Mouse (Mus musculus) cerebellum, postnatal 10 days (tissue): ENCODE measurements around the gene Nav2.

Experiments
- DNase-seq, 2 experiments: peaks; one replicate each; pipeline ENCODE4 v3.0.0; 2021; ENCODE audit warnings: mixed read lengths in 2 of 2

Nav2 gene

DNA sequence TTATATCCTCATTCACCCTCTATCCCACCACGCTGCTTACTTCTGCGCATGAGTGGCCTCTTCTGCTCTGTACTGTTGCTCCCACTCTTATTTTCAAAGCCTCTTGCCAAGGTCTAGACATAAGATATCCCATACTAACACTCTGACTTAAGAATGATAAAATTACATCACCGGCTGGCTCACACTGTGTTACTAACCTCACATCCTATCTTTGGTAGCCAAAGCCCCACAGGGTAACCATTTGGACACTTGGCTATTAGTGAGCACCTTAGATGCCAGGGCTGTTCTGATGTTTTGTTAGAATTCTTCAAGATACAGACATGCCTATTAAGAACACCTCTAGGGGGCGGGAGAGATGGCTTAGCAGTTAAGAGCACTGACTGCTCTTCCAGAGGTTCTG lies 502.4 kb downstream of the Nav2 start:
- DNase-seq: peak; percentile 50 to 54

GRCm38 (mm10) chr7:49411803-49412202 lies 503.3 kb downstream of the Nav2 start:
- DNase-seq: no peak

DNA sequence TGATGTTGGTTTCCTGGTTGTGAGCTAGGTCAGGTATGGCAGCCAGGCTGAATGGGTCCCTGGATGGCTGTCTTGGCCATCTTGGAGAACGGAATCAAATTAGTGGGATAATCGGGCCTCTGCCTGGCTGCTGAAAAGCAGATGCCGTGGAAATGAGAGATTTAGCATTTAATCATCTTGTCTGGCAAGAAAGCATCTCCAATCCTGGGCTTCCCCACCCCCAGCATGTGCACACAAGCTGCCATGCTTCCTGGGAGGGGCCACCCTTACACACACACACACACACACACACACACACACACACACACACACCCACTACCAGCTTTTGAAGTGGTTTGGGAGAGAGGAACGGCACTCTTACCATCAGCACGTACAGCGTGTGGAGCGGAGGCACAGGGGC lies 506.6 kb downstream of the Nav2 start:
- peak; percentile 54 to 64 for DNase-seq

DNA sequence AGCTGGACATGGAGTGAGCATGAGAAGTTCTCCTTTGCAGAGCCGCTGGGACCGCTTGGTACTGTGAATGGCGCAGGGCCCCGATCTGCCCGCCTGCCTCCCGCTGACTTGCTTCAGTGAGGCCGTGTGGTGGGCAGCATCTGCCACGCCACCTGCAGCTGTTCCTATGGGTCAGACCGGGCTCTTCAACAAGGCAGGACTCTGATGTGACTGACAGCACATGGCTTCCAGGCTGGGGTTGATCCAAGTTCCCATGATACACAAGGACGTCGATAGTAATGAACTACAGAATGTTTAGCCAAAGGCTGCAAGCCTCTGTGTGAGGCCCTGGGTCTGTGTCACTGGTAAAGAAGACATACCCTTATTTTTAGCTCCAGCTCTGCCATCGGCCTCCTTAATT lies 507.2 kb downstream of the Nav2 start:
- DNase-seq: peak; percentile 74 to 84

DNA sequence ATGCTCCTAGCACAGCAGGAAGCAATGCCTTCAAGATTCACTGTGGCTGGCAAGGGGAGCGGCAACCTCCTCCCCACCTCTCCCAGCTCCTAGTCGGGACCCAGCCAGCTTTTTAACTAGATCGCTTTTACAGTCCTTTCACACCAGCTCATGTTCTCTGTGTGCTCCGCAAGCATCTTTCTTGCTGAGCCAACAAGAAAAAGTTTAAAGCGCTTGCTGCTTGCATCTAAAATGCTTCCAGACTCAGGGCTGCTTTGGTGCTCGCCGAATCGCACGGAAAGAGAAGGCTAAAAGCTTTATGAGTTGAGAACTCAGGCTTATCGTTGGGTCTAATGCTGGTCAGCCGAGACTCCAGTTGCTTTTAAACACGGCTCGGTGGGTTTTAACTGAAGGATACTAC lies 510.3 kb downstream of the Nav2 start:
- DNase-seq: no peak

GRCm38 (mm10) chr7:49420139-49420802 lies 511.8 kb downstream of the Nav2 start:
- no peak for DNase-seq

DNA sequence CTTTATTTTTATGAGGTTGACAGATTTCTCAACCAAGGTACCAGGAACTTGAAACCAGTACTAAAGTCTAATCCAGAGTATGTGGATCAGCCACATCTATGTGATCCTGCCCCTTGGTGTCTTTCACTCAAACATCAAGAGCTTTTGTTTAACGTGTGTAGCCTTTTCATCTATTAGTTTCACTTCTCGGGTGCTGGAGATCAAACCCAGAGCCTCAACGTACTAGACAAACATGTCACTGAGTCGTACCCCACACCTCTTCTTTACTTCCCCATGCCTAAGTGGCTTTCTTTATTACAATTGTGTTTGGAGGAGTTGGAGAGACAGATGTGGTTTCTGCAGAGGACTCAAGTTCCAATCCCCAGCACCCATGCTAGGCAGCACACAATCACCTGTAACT lies 512.7 kb downstream of the Nav2 start:
- DNase-seq: no peak

GRCm38 (mm10) chr7:49423943-49424342 lies 515.4 kb downstream of the Nav2 start:
- DNase-seq: no peak

- DNase-seq: peak; percentile 76 to 79
Observed at GRCm38 (mm10) chr7:49426060-49426459, 517.5 kb downstream of the Nav2 start.

DNA sequence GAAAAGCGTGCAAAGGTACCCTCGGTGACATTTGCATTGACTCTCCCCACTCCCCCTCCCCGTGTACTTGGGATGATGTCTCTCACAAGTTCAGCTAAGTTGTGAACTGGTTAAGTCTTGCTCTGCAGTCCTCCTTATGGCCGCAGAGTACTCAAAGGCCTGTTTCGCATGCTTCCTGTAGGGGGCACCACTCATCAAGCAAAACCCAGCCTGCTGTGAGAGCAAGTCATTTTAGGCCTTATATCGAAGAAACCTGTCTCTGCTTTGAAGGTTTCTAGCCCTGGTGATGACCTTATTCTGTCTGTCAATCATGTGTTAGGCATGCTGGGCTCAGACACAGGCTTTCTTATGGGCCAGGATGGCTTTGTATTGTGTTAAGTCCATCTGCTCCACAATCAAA lies 519.3 kb downstream of the Nav2 start:
- DNase-seq: peak in 1 of 2 experiments; percentile 45

- no peak for DNase-seq
Observed at GRCm38 (mm10) chr7:49428947-49429346, 520.4 kb downstream of the Nav2 start.

GRCm38 (mm10) chr7:49430808-49431207 lies 522.3 kb downstream of the Nav2 start:
- DNase-seq: peak; percentile 72 to 77

GRCm38 (mm10) chr7:49433945-49434344 lies 525.4 kb downstream of the Nav2 start:
- DNase-seq: no peak

DNA sequence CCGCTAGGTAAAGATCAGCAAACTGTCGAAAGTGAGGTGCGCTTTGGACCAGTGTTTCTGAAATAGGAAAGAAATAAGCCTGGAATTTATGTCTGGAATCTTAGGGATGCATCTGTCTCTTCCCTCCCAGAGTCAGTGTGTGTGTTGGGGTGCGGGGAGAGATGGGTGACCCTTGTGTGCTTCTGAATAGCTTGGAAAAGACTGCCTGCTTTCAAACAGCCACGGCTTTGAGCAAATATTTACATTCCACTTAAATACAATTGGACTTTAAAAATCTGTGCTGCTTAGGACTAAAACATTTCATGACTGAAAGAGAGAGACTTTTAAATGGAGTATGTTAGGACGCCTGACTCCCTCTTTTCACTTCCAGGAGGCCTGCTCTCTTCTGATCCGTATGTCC lies 528.0 kb downstream of the Nav2 start:
- no peak for DNase-seq

GRCm38 (mm10) chr7:49437901-49438300 lies 529.4 kb downstream of the Nav2 start:
- no peak for DNase-seq

DNA sequence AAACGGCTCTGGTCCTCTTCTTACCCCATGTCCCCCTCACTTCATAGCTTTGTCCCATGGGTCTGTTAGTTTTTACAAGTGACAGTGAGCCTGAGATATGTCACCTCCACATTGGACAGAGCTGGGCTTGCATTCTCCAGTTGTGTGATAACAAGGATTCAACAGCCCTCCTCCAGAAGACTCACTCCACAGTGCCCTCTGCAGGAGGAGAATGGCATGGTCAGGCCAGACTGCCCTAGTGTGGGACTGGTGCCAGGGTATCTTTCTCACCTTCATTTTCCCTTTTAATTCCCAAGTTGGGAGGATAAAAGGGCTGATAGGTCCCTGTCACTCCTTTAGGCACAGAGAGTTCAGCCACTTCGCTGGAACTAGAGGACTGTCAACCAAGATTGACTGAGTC lies 530.6 kb downstream of the Nav2 start:
- peak; percentile 69 to 79 for DNase-seq

DNA sequence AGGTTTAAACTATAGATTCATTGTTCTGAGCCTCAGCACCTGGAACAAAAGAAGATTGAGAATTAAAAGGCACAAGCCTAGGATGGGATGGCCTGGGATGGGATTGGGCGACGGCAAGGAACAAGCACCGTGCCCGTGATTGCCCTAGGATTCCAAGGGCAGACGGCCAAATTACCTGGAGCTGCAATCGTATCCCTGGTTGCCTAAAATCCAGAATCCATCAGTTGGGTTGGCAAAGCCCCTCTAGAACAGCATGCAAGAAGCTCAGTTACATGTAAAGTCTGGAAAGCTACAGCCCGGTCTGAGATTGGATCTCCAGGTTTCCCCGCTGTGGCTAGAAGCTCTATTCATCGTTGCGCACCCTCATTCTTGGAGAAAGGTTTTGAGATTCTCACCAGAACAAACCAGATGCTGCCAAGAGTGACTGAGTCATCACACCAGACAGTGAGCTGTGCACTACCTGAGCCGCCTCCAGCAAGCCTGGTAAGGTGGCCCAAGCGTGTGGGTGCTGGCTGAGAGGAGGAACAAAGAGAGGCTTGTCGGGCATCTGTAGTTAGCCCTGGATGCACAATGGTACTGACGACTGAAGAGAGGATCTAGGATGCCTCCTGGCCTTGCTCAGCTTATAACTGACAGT lies 531.9 kb downstream of the Nav2 start:
- DNase-seq: no peak

- DNase-seq: no peak
Observed at GRCm38 (mm10) chr7:49442174-49442573, 533.7 kb downstream of the Nav2 start.

GRCm38 (mm10) chr7:49448580-49448979 lies 540.1 kb downstream of the Nav2 start:
- no peak for DNase-seq

DNA sequence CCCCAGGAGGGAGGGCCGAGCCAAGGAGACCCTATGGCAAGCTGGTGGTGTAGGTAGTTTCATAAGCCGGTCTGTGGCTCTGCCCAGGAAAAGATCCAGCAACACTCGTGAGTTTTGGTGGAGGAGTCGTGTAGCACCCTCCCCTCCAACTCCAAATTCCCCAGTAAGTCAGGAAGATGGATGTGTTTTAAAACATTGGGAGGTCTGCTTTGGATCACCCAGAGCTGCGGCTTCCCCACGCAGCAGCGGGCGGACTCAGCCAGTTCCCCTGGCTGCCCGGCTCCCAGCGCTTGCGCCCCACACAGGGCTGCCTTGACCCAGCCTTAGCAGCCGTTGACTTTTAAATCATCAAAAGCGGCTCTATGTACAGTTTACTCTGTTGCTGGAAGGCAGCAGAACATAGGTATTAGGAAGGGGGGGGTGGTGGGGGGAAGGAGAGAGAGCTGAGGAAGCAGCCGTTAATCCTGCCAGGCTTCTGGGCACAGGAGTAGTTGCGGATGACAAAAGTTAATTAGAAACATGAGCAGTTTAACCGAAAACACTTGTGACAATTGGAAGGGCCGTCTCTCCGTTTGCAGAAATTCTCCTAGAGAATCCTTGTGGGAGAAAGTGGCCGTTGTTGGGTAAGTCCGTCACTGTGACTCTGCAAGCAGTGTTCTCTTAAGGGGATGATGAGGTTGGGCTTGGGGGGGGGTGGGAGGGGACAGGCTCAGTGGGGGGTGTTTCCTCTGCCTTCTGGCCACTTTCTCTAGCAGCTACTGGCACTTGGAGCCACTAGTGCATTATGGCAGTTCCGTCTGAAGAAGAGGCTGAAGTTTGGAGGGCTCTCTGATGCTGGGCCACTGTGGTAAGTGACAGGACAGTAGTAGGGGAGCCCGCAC lies 542.0 kb downstream of the Nav2 start:
- DNase-seq: no peak

GRCm38 (mm10) chr7:49451240-49451639 lies 542.7 kb downstream of the Nav2 start:
- no peak for DNase-seq

DNA sequence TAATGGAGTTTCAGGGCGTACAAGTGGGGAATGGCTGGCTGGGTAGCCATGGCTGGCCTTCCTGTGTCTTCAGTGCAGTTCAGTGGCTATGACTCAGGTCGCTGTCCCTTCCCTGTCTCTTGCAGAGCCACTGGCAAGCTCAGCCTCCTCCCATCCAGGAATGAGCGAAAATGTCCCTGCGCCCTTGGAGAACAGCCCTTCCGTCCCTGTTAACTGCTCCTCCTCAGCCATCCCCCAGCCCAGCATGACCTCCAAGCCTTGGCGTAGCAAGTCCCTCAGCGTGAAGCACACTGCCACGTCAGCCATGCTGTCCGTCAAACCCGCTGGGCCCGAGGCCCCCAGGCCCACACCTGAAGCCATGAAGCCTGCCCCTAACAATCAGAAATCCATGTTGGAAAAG lies 543.8 kb downstream of the Nav2 start:
- peak in 1 of 2 experiments; percentile 33 for DNase-seq

GRCm38 (mm10) chr7:49454601-49455000 lies 546.1 kb downstream of the Nav2 start:
- DNase-seq: no peak

- DNase-seq: peak; percentile 81 to 84
Observed at GRCm38 (mm10) chr7:49456148-49456547, 547.6 kb downstream of the Nav2 start.
